Mouse (Mus musculus): Measurements from ENCODE around the gene Lig4.

- TF ChIP-seq POLR2A (IDR thresholded peaks at IDR 0.05; ENCODE audit: insufficient read length, low read depth) (peak; percentile 77), MYOG (IDR thresholded peaks at IDR 0.05; ENCODE audit: control insufficient read depth in 1 of 3, insufficient read depth in 1 of 3, insufficient read length in 2 of 3, low read depth in 2 of 3) (peak in 1 of 3 experiments; percentile 56), MYOD1 (IDR thresholded peaks at IDR 0.05; ENCODE audit: control insufficient read depth in 1 of 3, insufficient read length in 2 of 3, low read depth in 2 of 3) (peak in 1 of 3 experiments; percentile 55), USF1 (IDR thresholded peaks at IDR 0.05; ENCODE audit: low read depth) (no peak), POLR2AphosphoS2 (IDR thresholded peaks at IDR 0.05; ENCODE audit: insufficient read length, low read depth) (peak; percentile 78), E2F4 (IDR thresholded peaks at IDR 0.05; ENCODE audit: insufficient read depth) (no peak), MAX (IDR thresholded peaks at IDR 0.05; ENCODE audit: low read depth) (no peak), SRF (IDR thresholded peaks at IDR 0.05; ENCODE audit: control insufficient read depth, insufficient read length, low read depth) (peak; percentile 23), TCF12 (IDR thresholded peaks at IDR 0.05; ENCODE audit: insufficient read depth, poor library complexity, severe bottlenecking) (no peak), CEBPB (IDR thresholded peaks at IDR 0.05; ENCODE audit: insufficient read depth, poor library complexity, severe bottlenecking) (no peak)
These were observed at the start of gene Lig4, which contains the start of gene Abhd13 for GRCm38 (mm10) chr8:9977573-9978314.
